Mouse (Mus musculus) adrenal gland, postnatal 10 days (tissue): ENCODE data around the gene Agps. TPM values are rescaled to one million over a fixed set of nuclear protein-coding genes. Genes with fewer than 3 reads are reported as not detected.

Experiments
- DNase-seq: peaks from one replicate; pipeline ENCODE4 v3.0.0; 2021; ENCODE audit warnings: mixed read lengths
- total RNA-seq, 2 experiments: library from RNA; stranded (reverse); gene quantifications; 2 replicates each; pipeline ENCODE4 v1.2.3; 2021

Gene Agps
- total RNA-seq, 2 experiments from 2014 or later = 32.4 to 42.0 TPM

DNA sequence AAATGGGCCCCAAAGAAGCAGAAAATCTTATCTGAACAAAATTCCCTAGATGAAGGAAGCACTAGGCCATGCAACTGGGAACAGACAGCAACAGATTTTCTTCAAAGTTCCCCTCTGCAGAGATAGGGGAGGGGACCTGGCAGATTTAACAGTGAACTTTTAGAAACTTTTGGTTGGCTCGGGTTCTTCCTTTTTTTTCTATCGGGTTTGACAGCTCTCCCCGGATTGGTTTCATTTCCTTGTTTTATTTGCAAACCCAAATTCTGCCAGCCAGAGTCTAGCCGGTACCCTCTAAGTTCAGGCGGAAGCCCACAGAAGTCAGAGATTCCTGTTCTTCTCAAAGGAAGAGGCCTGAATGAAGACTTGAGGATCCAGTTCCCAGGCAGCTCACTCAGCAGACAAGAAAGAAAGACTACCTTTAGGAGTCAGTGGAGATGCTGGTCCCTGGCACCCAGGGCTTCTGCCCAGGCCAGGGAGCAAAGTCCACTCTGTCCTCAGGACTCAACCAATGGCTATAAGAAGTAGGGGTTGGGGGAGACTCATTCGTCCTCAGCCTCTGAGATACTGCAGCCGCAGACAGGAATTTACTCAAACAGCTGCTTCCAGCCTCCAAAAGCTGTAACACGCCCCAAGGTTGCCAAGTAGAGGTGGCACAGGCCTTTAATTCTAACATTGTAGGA is 2.9 kb upstream of the Agps start:
- no peak for DNase-seq

DNA sequence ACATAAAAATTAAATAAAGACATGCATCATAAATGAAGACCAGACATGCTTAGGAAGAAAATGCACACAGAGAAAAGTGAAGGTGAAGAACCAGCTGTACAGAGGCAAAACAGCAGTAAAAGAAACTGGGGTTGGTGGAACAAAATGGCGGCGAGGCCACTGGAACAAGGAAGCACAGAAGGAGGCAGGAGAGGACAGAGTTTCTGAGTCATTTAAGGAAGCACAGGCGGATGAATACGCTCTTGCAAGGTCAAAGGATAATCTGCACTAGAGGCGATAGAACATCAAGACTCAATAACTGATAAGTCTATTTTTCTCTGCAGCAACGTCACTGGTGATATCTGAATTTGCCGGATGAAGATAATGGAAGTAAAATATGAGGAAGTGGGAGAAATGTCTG is 1.7 kb upstream of the Agps start:
- no peak for DNase-seq

GRCm38 (mm10) chr2:75832781-75833180 is 804 bp downstream of the Agps start:
- DNase-seq = no peak

DNA sequence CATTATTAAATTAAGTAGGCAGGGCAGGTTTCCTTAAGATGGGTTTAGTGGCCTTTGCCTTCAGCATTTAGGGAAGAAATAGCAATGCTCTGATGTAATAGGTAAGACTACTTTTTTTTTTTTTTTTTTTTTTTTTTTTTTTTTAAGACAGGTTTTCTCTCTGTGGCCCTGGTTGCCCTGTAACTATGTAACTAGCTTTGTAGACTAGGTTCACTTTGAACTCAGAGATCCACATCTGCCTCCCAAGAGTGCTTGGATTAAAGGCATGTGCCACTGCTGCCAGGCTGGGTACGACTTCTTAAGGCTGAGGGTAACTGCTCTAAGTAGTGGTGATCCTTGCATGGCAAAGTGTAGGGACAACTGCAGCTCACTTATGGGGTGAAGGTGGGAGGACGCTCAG is 2.5 kb downstream of the Agps start:
- no peak for DNase-seq

- no peak for DNase-seq
Measured at GRCm38 (mm10) chr2:75842302-75842701, 10.3 kb downstream of the Agps start.

DNA sequence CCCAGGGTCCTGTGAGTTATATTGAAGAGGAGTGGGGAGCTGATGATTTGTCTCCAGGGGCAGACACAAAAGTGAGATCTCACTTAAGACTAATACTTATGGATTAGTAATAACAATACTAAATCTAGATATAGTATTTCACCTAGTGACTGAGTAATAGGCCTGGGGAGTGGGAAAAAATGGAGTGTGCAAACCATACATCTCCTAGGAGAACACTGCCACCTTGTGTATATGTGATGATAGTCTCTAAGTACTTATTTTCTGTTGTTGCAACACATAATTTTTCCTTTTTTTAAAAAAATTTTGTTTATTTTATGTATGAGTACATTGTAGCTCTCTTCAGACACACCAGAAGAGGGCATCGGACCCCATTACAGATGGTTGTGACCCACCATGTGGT is 15.7 kb downstream of the Agps start:
- no peak for DNase-seq

DNA sequence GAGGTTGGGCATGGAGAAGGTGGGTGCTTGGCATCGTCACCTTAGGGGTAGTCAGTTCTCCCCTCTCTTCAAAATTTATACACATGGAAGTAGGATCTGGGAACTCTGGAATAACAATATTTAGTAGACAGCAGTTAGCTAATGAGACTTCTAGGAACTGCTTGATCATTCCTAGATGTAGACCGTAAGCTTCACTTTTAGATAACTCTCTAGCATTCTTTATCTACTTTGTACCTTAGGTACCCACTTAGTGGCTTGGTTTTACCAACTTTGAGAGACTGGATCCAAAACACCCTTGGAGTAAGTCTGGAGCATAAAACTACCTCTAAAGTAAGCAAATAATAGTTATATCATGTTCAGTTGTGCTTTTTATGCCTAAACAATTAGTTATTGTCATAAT is 20.5 kb downstream of the Agps start:
- DNase-seq = no peak

- no peak for DNase-seq
Measured at GRCm38 (mm10) chr2:75854136-75854535, 22.2 kb downstream of the Agps start.

- no peak for DNase-seq
Measured at GRCm38 (mm10) chr2:75861115-75861514, 29.1 kb downstream of the Agps start.

DNA sequence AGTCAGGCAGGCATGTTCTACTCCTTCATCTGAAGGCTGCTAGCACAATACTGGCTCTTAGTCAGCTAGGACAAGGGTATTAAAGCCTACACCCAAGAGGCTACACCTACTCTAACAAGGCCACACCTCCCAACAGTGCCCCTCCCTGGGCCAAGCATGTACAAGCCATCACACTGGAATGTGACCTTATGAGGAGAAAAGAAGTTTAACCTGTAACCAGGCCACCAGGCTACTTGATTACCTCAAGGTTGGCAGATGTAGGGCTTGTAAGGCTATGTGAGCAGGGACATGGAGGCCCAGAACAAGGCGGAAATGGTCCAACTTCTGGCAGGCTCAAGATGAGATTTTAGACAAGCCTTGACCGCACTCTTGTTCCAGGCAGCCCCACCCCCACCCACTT is 37.6 kb downstream of the Agps start:
- no peak for DNase-seq

GRCm38 (mm10) chr2:75874008-75874559 is 42.1 kb downstream of the Agps start:
- no peak for DNase-seq

- DNase-seq = peak; percentile 21
Measured at GRCm38 (mm10) chr2:75879791-75880190, 47.8 kb downstream of the Agps start.

DNA sequence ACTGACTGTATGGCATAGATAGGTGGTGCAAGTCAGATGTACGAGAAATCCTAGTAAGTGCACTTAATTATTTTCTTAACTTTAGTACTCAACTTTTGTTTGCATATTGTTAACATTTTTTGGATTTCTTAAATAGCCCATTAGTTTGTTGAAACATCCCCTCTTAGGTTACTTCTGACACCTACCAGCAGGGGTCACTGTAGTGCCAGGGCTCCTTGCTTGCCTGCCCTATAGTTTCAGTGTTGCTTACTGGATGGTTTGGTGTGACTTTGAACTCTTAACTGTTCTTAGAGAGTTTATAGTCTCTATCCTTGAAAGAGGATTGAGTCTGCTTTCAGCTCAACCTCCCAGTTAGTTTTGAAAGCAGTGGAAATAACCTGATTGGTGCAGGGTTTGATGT is 51.6 kb downstream of the Agps start:
- peak; percentile 86 for DNase-seq

- no peak for DNase-seq
Measured at GRCm38 (mm10) chr2:75891981-75892380, 60.0 kb downstream of the Agps start.

GRCm38 (mm10) chr2:75895711-75896110 is 63.7 kb downstream of the Agps start:
- DNase-seq = no peak

DNA sequence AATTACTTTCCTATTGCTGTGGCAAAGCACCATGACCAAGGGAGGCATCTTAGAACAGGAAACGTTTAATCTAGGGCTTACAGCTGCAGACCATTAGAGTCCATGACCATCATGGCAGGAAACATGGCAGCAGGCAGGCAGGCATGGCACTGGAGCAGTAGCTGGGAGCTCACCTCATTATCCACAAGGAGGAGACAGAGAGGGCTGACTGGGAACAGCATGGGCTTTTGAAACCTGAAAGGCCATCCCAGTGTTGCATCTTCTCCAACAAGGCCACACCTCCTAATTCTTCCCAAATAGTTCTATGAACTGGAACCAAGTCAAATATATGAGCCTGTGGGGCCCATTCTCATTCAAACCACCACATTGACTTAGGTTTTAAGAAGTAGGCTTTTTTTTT is 68.3 kb downstream of the Agps start:
- DNase-seq = no peak

- DNase-seq = no peak
Measured at GRCm38 (mm10) chr2:75901869-75902268, 69.9 kb downstream of the Agps start.

DNA sequence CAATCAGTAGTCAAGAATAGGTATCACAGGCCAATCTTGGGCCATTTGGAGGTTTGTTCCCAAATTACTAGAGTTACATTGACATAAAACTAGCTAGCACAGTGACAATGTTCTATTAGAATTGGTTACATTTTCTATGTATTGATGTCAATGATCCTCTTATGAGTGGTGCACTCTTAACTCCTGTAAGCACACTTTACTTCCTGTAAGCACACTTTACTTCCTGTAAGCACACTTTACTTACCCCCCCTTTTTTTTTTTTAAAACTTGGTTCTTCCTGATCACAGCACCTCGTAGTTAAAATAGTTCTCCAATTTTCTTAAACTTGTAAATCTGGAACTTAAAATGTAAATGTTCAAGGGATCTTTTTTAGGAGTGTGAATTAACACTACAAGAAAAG is 75.2 kb downstream of the Agps start:
- DNase-seq = no peak

DNA sequence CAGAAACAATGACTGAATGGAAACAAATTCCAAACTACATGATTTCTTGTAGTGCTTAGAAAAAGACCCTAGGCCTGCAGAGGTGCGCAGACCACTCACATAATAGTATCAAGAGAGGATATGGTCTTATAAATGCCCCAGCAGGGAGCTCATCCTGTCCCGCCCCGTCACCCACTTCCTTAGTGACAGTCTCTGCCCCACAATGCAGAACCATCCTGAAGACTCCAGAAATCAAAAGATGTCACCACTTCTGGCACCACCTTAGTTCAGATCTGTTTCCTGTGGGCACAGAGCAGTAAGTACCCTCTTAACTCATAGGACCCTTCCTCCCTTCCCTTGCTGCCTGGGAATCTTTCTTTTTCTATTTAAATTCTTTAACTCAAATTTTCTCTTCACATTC is 83.1 kb downstream of the Agps start:
- no peak for DNase-seq

DNA sequence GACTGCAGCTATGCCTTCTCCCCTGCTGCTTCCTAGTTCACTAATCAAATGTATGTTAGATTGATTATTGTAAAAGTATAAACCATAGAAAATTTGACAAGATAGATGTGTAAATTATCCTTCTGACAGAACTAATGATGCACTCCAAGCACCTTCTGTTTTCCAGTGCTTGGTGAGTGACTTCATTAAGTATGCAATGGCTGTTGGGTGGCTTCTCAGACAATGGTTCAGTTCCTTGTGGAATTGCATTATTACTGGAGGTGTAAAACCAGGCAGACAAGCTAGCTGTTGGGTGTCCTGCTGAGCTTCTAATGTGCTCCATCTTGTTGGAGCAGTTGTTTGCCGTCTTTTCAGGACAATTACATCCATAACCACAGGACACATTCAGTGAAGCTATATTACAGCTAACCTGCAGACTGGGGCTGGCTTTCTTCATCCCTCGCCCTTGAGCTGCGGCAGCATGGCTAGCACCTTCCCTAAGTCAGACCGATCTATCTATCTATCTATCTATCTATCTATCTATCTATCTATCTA is 91.9 kb downstream of the Agps start:
- no peak for DNase-seq

DNA sequence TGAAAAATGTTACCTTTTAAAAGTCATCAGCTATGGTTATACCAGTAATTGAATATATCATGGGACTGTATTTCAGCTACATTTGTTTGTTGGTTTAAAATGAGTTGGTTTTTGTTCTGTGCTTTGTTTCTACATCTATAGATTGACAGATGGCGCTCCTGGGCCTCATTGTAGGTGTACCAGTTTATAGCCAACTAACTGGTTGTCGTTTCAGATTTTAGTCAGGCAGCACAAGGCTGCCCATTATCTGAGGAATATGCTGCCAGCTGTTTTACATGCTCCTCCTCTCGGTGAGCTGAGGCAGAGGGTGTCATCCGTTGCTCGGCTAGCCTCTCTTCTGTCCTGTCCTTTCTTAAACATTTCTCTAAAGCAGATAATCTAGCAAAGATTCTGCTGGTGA is 94.1 kb downstream of the Agps start:
- no peak for DNase-seq

- no peak for DNase-seq
Measured at GRCm38 (mm10) chr2:75928011-75928410, 96.0 kb downstream of the Agps start.

GRCm38 (mm10) chr2:75929141-75929540 is 97.2 kb downstream of the Agps start:
- DNase-seq = no peak

- DNase-seq = no peak
Measured at GRCm38 (mm10) chr2:75929786-75930444, 97.9 kb downstream of the Agps start.
